Mouse (Mus musculus) gastrocnemius, postnatal 36 days (tissue): ENCODE results near the gene Nme8. TPM values are rescaled to one million over a fixed set of nuclear protein-coding genes. Genes with fewer than 3 reads are reported as not detected.

ENCODE experiments used
- DNase-seq, 2 experiments: peaks; one replicate each; pipeline ENCODE4 v3.0.0; 2022
- intact Hi-C: fragments of 180-260 bp; cut with DNase I; formaldehyde crosslinking; loops from one replicate; pipeline ENCODE4 v1.15.1; 2025
- total RNA-seq, 2 experiments: library from RNA; stranded (reverse); gene quantifications; 2 replicates each; pipeline ENCODE4 v1.2.3; 2021

Gene Nme8
- total RNA-seq, 2 experiments from 2014 or later: not detected

GRCm38 (mm10) chr13:19602531-19602930 is 95.1 kb downstream of the Nme8 start:
- intact Hi-C loops: no loop called here
- DNase-seq: no peak

DNA sequence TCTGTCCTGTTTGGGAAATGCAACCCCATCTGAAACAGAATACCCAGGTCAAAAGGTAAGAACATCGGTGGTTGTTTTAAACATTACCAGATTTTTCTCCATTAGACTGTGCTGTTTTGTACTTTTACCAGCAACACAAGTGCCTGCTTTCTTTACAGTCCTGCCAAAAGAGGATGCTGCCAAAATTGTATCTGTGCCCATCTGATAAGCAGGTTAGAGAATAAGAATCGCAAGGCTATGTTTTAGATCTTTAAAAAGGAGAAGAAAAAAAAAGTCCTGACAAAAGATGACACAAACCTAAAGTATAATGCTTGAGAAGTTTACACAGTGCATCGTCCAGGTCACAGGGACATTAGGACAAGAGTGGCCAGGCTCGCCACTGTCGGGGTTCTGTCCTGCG is 98.4 kb downstream of the Nme8 start:
- no peak for DNase-seq
- intact Hi-C loops: no loop called here

GRCm38 (mm10) chr13:19595141-19595540 is 102.5 kb downstream of the Nme8 start:
- intact Hi-C loops: no loop called here
- no peak for DNase-seq

Other genes starting within 250 kb of the Nme8 start
- gene Epdr1, start 77.9 kb downstream of the Nme8 start, total RNA-seq: 100 to 1,000 TPM in 1 of 2 experiments, 10 to 100 TPM in 1; 85.8 to 106 TPM
- 1 to 10 TPM; 3.1 to 3.5 TPM for gene Sfrp4, start 74.7 kb downstream of the Nme8 start, total RNA-seq
- not detected for gene Gpr141, start 126.5 kb upstream of the Nme8 start, total RNA-seq